Mouse (Mus musculus) gonadal fat pad, adult 2 months (tissue): ENCODE results near the gene Mvb12b. TPM values are rescaled to one million over a fixed set of nuclear protein-coding genes. Genes with fewer than 3 reads are reported as not detected.

Experiments used
- DNase-seq: peaks from one replicate; pipeline ENCODE4 v3.0.0-alpha.2; 2012; ENCODE audit warnings: low read depth
- polyA plus RNA-seq: library from polyadenylated mRNA; depleted of rRNA; stranded (reverse); fragments of >200 nt; gene quantifications from 2 replicates; pipeline ENCODE4 v1.2.3, GENCODE M21; 2012

Mvb12b gene
- polyA plus RNA-seq, 1 experiment = 29.0 TPM

DNA sequence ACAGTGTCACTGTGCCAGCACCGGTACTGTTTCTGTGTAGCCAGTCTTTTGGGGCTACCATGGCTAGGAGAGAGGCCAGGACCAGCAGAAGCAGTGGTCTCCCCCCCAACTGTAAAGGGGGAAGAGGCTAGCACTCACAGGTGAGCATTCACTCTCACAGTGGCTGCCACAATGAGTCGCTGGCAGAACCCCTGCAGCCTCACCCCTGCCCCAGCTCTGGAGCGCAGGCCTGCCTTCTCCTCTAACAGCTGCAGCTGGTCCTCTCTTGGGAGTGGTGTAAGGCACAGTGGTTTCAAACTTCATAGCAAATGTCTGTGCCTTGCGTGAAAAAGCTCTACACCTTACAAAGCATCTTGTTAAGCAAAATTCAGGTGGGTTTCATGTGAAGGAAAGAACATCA lies 70.7 kb downstream of the Mvb12b start:
- no peak for DNase-seq

DNA sequence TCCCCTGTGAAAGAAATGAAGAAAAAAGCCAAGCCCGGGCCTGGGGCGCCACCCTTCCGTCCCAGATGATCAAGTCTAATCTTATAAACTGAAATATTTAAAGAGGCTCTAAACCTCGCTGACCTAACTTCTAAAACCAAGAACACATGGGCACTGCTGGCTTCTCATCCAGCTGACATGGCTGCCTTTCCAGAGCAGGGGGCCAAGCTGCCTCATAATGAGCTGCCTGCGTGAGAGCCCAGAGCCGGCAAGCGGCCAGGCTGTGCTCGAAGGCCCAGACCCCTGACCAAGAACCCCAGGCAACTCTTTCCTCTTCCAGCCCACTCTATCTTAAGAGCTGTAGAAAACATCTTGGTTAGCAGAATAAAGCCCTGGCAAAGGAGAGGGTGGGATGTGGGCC lies 73.2 kb downstream of the Mvb12b start:
- DNase-seq = no peak

DNA sequence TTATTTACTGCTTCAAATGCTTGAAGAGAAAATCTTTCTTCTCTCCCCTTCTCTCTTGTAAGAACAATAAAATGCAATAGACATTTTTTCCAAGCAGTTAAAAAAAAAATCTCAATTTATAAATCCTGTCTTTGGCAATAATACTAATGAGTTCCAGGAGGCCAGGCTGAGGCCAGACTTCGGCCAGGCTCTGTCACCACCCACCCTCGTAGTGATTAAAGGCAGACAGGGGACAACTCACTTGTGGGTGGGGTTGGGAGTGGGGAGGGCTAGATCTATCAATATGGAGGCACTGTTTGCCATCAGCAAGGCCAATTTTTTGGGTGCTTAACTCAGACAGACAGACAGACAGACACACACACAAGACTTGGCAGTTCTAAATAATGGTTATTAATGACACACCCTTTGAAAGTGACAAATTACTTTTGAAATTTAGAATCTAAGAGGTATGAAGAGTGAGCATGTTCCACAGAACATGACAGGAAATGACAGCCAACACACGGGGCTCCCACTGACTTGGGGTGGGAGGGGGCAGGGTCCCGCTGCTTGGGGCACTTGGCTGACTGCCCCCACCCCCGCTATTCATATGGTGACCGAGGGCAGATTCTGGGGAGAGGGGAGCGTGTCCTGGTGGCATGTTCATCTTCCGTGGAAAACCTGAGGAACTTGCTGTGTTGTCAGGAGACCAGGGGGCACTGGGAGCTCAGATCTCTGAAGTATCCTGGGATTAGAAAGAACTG lies 74.1 kb downstream of the Mvb12b start:
- no peak for DNase-seq

DNA sequence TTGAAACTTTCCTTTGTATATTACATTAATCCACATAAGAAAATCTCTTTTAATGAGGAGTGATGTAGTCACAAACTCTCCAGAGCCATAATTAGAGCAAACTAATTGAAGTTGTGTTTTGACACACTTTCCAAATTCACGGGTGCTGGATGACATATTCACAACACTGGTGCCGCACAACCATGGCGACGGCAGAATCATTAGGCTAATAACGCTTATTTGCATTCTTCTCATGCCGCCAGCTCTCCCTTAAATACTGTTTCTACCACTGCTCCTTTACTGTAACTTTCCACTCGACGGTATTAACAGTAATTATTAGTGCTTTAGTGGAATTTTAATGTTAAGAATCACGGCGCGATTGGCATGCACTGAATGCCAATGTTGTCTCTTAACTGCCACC lies 74.8 kb downstream of the Mvb12b start:
- DNase-seq = no peak

DNA sequence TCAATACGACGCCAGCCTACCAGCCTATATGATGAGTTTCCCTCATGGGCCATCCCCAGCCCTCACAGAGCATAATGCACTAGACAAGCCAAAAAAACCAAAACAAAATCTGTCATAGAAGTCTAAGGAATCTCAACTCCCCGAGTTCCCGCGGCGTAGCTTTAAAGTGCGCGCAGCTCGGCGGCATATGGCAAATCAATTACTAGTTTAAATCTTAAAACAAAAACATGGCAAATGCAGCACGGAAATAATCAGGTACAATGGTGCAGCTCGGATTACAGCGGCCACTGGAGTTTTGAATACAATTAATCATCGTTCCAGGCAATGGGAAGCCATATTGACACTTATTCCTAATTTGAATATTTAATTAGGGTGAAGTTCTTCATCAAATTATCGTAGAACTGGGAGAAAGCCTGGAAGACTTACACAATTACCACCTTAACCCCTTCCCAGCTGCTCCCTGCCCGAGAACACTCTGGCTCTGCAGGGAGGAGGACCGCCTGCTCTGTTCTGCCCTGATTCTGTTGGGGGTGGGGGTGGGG lies 76.3 kb downstream of the Mvb12b start:
- DNase-seq = no peak

DNA sequence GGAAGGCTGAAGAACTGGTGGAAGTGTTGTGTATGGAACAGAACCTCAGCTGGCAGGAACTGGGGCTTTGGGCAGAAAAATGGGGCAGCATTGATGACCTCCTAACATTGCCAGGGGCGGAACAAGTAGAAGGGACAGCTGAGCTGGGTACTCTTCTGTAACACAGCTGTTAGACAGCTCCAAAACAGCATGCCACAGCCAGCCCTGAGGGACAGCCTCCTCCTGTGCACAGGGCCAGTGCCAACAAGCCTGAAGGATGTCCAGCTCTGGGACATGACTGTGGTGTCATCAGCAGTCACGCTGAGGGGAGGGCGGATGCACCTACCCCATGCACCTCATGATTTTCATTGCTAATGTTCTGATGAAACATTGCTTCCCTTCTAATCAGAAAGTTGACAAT lies 78.7 kb downstream of the Mvb12b start:
- no peak for DNase-seq

DNA sequence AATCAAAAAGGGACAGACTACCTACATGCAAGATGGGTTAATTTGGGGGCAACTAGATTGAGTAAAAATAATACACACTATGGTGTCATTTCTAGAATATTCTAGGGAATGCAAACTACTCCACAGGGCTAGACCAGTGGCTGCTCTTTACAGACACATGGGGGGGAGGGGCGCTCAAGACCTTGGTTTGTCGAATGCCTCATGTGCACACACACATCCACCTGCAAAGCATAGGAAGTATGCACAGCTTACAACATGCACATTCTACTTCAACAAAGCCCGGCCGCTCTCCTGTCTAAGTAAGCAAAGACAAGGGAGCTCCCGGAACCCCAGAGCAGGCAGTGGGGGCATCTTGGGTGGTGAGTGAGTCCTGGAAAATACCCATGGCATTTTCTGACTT lies 79.7 kb downstream of the Mvb12b start:
- DNase-seq = no peak

DNA sequence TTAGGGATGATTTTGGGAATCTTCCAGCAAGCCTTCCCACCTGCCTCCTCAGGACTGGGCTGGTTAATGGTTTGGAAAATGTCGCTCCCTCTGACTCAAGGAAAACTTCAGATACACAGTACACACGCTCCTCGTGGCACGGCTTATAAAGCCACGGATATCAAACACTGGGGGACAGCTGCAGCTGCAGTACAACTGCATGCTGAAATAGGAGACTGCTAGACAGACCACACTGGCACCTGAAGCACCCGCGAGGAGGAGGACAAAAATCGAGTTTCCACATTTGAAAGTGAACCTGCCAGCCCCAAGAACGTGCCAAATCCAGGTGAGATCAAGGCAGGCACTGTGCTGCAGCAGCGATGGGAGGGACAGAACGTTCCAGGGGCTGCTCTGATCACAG lies 82.1 kb downstream of the Mvb12b start:
- DNase-seq = no peak

DNA sequence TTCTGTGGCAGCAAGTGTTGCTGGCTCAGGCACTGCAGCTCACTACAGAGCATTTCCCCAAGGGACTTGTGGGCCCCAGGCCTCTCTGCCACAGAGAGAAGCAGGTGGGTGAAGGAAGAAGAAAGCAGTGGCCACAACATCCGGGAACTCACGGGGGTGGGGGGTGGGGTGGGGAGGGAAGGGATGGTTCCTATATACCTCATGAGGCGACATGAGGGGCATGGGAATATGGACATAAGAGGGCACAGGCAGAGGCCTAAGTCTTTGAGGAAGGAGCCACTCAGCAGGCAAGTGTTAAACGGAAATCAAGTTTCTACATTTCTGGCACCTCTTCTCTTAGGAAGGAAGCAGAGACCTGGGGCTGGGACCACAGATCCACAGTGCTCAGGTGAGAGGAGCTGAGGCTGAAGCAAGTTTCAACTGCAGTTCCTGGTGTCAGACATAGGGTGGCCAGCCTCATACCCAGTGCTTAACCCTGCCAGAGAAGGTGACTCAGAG lies 84.0 kb downstream of the Mvb12b start:
- DNase-seq = no peak

DNA sequence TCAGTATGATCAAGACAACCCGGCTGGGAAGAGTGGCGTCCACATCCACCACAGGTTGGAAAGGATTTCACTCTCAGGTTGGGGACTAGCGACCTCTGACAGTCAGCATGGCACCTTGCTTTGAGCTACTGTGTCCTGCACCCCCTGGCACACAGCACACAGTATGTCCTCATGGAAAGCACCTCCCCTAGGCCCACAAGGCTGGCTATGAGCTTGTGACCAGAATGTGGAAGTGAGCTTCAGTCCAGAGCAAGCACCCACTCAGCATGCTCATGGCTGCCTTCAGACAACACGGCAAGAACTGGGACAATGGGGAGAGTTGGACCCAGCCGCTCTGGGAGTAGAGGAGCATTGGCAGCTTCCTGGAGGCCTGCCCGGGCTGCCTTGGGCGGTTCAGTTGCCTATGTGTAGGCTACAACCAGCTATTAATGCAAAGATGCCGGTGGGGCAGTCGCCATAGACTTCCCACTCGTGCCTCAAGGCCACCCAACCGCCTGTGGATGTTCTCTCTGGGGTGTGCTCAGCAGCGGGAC lies 84.6 kb downstream of the Mvb12b start:
- DNase-seq = no peak

DNA sequence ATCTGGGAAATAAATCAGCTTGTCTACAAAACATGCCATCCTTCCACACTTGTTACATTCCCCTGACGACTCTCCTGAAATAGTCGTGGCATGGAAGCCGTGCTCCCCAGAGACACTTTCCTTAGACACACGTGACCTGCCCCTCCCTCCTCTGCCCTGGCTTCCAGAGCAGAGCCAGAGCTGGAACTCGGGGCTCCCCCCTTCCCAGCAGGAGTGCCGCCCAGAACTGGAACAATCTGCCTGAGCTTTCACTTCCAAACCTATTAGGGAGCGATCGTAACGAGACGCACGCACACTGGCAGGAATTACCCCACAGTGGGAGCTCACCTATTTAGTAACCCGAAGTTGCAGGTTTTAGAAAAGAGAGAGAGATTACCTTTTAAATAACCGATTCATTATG lies 86.0 kb downstream of the Mvb12b start:
- DNase-seq = no peak

DNA sequence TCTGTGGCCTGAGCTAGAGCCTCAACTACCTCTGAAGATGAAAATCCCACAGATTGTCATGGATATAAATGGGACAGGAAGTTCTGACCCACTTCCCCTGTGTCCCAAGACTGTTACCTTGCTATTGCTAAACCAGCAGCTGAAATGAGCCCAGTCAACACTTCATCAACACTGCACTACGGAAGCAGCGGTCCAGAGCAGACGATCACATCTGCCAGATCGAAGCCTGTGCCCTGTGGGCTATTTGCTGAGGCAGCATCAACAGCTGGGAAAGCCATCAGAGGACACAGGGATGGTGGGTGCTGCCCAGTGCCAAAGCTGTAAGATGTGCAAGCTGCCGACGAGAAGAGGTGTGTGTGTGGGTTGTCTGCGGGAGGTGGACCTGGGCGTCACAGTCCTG lies 86.4 kb downstream of the Mvb12b start:
- no peak for DNase-seq

DNA sequence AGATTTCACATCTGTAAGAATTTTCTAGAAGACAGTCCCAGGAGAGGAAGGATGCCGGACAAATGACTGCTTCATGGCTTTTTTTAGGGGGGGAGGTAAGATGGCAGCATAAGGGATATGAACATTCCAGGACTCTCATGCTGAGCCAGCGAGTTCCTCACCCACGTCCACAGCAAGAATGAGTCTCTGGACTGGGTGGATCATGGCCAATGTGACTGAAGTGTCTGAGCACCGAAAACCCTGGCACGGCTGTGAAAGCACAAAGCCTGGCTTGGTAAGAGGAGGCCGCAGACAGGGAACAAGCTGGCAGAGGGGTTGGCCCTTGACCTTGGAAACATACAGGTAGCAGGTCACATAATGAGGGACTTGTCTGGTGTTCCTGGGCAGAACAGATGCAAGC lies 87.5 kb downstream of the Mvb12b start:
- DNase-seq = no peak

DNA sequence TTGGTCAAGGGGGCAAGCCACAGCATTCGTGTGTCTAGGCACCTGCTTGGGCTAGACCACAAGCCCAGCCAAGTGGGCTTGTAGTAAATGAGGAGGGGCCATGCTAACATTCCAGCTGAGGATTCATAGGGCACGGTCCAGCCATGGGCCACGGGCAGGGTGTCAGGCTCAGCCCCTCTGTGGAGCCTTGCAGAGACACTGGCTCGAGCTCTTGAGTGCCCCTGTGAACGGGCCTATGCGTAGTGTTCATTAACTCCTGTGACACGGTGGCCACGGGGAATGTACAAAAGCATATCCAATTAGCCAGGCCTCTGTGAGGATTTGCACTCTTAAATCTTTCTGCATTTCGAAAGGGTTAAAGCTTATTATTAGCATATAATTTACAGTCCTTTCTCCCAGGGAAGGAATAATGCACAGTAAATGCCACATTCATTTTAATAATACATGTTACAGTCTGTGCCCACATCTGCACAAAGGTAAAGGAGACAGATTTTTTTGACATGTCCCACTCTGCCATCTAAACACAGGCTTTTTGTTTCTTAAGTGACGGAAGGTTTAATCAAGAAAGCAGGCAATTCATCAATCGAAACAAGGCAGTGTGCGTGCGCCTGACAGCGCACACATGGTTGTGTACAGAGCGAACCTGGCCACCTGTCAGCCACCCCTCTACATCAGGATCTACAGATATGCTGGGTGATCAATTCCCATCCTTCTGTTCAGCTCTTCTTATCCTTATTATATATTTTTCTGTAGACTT lies 91.9 kb downstream of the Mvb12b start:
- DNase-seq = no peak

DNA sequence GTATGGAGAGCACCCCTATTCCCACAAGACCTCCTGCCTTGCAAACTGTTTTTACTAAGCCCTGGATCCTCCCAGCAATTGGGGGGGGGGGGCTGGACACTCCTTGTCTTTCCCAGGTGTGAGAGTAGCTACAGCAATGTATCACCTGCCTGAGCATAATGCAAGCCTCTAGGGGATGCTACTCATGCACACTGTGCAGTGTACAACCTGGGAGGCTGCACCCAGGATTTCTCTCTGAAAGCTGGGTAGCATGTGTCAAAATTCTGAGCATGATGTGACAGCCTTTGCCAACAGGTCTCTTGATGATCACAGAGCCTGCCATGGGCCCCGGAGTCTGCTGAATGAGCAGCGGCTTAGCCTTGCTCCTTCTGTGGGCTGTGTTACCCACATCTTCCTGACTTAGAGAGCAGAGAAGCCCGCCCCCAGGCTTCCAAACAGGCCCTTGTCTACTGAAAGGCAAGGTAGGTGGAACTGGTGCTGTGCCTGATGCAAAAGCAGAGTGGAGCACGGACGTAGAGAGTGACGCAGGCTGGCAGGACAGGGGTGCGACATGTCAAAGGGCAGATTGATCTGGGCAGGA lies 92.7 kb downstream of the Mvb12b start:
- no peak for DNase-seq

DNA sequence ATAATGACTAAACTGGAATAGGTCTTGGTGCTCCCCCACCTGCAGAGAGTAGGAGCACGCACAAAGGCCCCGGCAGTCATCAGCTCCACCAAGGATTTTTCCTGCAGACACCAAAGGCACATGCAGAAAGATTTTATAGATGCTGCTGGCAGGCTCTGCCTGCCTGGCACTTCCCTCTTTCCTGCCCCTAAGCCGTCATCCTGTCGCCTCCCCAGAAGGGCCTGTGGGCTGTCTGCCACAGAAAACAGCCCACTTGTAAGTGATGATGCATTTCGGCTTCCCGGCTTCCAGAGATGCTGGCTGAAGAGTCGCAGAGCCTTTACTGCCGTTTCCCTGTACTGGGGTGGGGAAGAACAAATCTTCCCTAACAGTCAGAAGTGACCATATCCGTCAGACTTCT lies 93.3 kb downstream of the Mvb12b start:
- no peak for DNase-seq

DNA sequence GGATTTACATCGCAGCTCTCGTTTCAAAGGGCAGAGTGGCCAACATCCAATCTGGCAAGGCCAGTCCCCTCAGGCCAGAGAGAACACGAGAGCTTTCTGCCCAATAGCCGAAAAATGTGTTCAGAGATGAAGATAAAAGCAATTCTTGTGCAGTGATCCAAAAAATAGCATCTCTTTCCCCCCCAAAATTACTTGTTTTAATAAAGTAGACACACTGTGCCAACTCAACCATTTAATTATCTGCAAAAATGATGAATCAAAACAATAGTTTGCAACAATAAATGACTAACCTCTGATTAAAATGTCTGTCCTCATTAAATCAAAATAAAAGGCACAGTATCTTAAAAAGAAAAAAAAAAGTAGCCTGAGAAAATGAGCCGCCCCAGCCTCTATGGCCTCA lies 97.4 kb downstream of the Mvb12b start:
- no peak for DNase-seq

DNA sequence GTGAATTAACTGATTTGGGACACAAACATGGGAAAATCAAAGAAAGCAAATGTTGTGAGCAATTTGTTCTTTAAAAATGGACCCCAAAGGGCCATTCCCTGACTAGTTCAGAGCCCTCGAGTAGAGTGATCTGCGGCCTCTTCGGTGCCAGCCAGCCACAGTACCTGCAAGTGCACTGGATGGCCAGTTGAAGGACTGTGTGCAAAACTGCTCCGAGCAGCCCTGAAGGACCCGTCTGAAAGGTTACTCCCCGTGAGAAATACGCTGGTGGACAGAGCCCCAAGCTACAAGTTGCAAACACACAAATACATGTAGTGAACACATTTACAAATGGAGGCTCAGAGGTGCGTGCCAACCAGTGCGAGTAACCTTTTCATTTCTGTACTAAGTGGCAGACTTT lies 98.0 kb downstream of the Mvb12b start:
- no peak for DNase-seq

DNA sequence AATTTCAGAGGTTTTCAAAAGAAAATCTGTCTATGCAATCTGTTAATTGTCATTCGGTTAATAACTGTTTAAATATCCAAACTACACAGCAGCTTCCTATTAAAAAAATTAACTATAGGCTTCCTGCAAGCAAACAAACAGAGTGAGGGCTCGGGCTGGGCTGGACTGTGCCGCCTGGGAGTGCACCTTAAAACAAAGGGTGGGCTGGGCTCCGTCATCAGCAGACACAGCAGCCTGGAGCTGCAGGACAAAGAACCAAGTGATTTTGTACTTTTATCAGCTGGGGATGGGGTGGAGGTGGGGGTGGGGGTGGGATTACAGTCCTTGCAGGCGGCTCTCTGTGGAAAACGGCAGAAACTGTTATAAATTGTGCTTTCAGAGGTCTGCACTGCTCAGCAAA lies 98.5 kb downstream of the Mvb12b start:
- DNase-seq = no peak

DNA sequence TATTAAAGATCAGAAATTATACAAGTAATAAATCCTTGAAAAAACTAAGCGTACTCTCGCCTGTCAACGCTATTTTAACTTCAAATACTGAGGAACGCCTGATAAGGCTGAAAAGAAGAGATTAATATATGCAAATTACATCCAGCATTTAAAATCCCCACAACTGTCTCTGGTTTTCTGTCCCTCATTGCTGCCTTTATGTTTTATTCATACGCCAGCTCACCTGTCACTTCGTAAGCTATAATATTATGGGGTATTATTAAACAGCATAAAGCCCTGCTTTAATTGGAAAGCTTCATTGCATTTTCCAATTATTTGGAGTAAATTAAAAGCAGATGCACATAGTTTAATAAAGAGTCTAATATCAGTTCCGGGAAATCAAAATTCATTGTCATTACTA lies 98.9 kb downstream of the Mvb12b start:
- no peak for DNase-seq

DNA sequence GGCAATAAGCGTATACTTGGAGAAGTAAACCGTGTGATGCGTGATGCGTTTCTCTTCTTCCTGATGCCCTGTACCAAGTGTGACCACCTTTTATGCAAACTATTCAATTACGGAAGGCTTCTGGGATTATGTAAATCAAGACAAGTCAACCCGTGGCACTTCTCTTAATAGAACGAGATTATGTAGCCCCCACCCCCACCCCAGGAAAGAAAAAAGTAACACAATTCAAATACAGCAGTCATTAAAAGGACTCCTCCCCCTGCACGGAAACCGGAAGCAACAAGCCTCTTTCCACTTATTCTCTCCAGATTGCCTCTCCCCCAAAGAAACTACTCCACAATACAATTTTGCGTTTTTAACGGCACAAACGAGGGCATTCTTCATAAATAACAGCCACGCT lies 99.6 kb downstream of the Mvb12b start:
- DNase-seq = no peak

DNA sequence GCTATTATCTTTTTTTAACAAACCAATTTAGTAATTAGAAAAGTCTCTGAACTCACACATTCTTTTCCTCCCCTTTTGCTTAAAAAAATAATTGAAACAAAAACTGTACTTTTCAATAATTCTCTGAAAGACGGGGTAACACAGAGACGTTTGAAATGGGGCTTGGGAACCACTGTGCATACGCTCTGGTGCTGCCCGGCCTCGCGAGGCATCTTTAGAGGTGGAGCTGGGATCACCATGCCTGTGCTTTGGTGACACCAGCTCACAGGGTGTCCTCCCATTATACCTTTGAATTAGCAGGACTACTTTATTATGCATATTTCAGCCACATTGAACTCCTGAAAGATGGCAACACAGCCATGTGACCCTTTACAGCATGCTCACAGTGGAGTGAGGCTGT lies 101.7 kb downstream of the Mvb12b start:
- no peak for DNase-seq

DNA sequence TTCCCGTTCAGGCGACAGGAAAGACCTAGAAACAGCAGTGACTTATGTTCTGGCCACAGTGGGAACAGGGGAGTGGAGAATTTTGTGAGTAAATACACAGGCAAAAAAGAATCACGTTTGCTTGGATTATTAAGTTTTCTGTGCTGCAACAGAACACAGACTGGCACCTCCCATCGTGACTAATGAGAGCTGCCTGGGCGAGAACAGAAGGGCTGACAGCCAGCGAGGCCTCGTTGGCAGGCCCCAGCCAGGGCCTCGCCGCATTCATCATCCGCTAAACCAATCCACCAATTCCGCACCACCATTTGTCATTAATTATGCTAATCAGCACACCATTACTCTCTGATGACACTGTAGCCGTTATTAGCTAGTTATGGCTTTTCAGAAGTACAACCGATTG lies 102.2 kb downstream of the Mvb12b start:
- DNase-seq = no peak
